Mouse (Mus musculus) heart, postnatal 0 days (tissue): ENCODE data around the gene Tifab. TPM values are rescaled to one million over a fixed set of nuclear protein-coding genes. Genes with fewer than 3 reads are reported as not detected.

Experiments used
- ATAC-seq: fragments of 200-750 bp; cut with Nextera tagmentation; 2 replicates; pipeline ENCODE4 v1.8.0; 2017; ENCODE audit warnings: low read depth, moderate number of reproducible peaks, moderate library complexity; ENCODE audit not compliant: insufficient read depth
- DNase-seq: peaks from one replicate; pipeline ENCODE4 v3.0.0-alpha.2; 2016; ENCODE audit warnings: low spot score
- H3K27ac ChIP-seq: fragments of 300-500 bp; sonication (generic); 2 replicates; pipeline ENCODE4 v1.5.1; 2014; ENCODE audit warnings: low read depth, mild to moderate bottlenecking
- H3K27me3 ChIP-seq: fragments of 300-500 bp; sonication (generic); 2 replicates; pipeline ENCODE4 v1.6.1; 2014; ENCODE audit warnings: low read length, mixed read lengths; ENCODE audit not compliant: control insufficient read depth, insufficient read depth
- H3K36me3 ChIP-seq: fragments of 300-500 bp; sonication (generic); replicated peaks from 2 replicates; pipeline ENCODE4 v1.6.1; 2014; ENCODE audit warnings: low read length, mixed read lengths; ENCODE audit not compliant: control insufficient read depth, insufficient read depth
- H3K4me1 ChIP-seq: fragments of 300-500 bp; sonication (generic); 2 replicates; pipeline ENCODE4 v1.6.1; 2014; ENCODE audit warnings: antibody characterized with exemption; ENCODE audit not compliant: control insufficient read depth, insufficient read depth
- H3K4me2 ChIP-seq: fragments of 300-500 bp; sonication (generic); 2 replicates; pipeline ENCODE4 v1.6.1; 2014; ENCODE audit warnings: low read depth, mild to moderate bottlenecking, low read length, moderate library complexity
- H3K4me3 ChIP-seq: fragments of 300-500 bp; sonication (generic); 2 replicates; pipeline ENCODE4 v1.5.1; 2014; ENCODE audit warnings: low read depth, low read length
- H3K9ac ChIP-seq: fragments of 300-500 bp; sonication (generic); replicated peaks from 2 replicates; pipeline ENCODE4 v1.6.1; 2014; ENCODE audit warnings: low read depth, low read length, mixed read lengths
- H3K9me3 ChIP-seq: fragments of 300-500 bp; sonication (generic); replicated peaks from 2 replicates; pipeline ENCODE4 v1.6.1; 2016; ENCODE audit warnings: low read length; ENCODE audit not compliant: control insufficient read depth
- CTCF ChIP-seq: IDR thresholded peaks from 2 replicates; pipeline ENCODE4 v1.5.1; 2016; ENCODE audit warnings: antibody characterized with exemption, control low read depth, low read depth
- EP300 ChIP-seq: IDR thresholded peaks from 2 replicates; pipeline ENCODE4 v1.6.1; 2016; ENCODE audit warnings: antibody characterized with exemption, low read depth
- WGBS: fragments of 180-500 bp; shearing (Covaris S2); extraction: QIAGEN DNeasy Blood & Tissue Kit; methylation state at CpG from one replicate; pipeline ENCODE4 v1.1.7; 2014; 5-methylcytosine and 5-hydroxymethylcytosine counted together
- polyA plus RNA-seq: library from polyadenylated mRNA; unstranded; fragments of >200 nt; fragmentation: Nextera tagmentation; extraction: Ambion mirVana; gene quantifications from 2 replicates; pipeline ENCODE4 v1.2.1, GENCODE M21; 2015
- total RNA-seq: library from RNA; depleted of rRNA; stranded (reverse); fragments of >200 nt; gene quantifications from 2 replicates; pipeline ENCODE4 v1.2.3, GENCODE M21; 2014; ENCODE audit warnings: low replicate concordance; rRNA removed

Tifab gene
- total and polyA plus RNA-seq, 2 experiments from 2014 or later: 0.71 TPM; not detected in 1

GRCm38 (mm10) chr13:56130544-56130943 lies 48.1 kb downstream of the Tifab start:
- Histone ChIP-seq H3K4me2 (no peak overlapping the region), H3K27me3 (no peaks in the 10 kb centered on the region), H3K9ac (no peak overlapping the region), H3K4me1 (peaks cover 25% of the 10 kb centered on the region), H3K27ac (no peak overlapping the region), H3K9me3 (no peaks in the 10 kb centered on the region), H3K36me3 (peaks cover 28% of the 10 kb centered on the region), H3K4me3 (no peak overlapping the region)
- 42% methylated on average over 8 of the region's 8 CpGs for WGBS
- DNase-seq (no peak), ATAC-seq (no peak)
- no peak for TF ChIP-seq CTCF
- TF ChIP-seq EP300: no peak

- Histone ChIP-seq H3K9me3 (no peaks in the 10 kb centered on the region), H3K4me1 (peaks cover 25% of the 10 kb centered on the region), H3K27me3 (no peaks in the 10 kb centered on the region), H3K36me3 (peaks cover 38% of the 10 kb centered on the region), H3K4me3 (no peak overlapping the region), H3K27ac (no peak overlapping the region), H3K9ac (no peak overlapping the region), H3K4me2 (no peak overlapping the region)
- DNase-seq (no peak), ATAC-seq (no peak)
- WGBS: 76% methylated on average over 3 of the region's 3 CpGs
- TF ChIP-seq CTCF (no peak), EP300 (no peak)
Observed at GRCm38 (mm10) chr13:56129578-56129977, 49.1 kb downstream of the Tifab start.

- Histone ChIP-seq H3K27me3 (no peaks in the 10 kb centered on the region), H3K4me1 (peaks cover 20% of the 10 kb centered on the region), H3K36me3 (peaks cover 43% of the 10 kb centered on the region), H3K27ac (no peak overlapping the region), H3K9me3 (no peaks in the 10 kb centered on the region), H3K4me3 (no peak overlapping the region), H3K9ac (no peak overlapping the region), H3K4me2 (no peak overlapping the region)
- WGBS: 81% methylated on average over 4 of the region's 4 CpGs
- no peak for TF ChIP-seq CTCF
- TF ChIP-seq EP300: no peak
- DNase-seq: no peak
- ATAC-seq: no peak
Observed at GRCm38 (mm10) chr13:56129014-56129413, 49.7 kb downstream of the Tifab start.

- H3K9me3 ChIP-seq: no peaks in the 10 kb centered on the region
- WGBS: 92% methylated on average over 10 of the region's 10 CpGs
- DNase-seq (no peak), ATAC-seq (no peak)
- H3K9ac ChIP-seq: no peak overlapping the region
- H3K4me1 ChIP-seq: no peaks in the 10 kb centered on the region
- TF ChIP-seq EP300: no peak
- no peak for TF ChIP-seq CTCF
- peaks cover 73% of the 10 kb centered on the region for H3K36me3 ChIP-seq
- no peak overlapping the region for H3K4me2 ChIP-seq
- H3K27ac ChIP-seq: no peak overlapping the region
- H3K27me3 ChIP-seq: no peaks in the 10 kb centered on the region
- H3K4me3 ChIP-seq: no peak overlapping the region
Observed at GRCm38 (mm10) chr13:56125632-56126031, 53.1 kb downstream of the Tifab start.

Other genes with a start within 250 kb of the Tifab start
- 45.0 and 93.1 TPM in 2 replicates for gene H2afy, start 42.5 kb downstream of the Tifab start, total RNA-seq
- 61.7 and 62.0 TPM in 2 replicates for gene H2afy, start 42.5 kb downstream of the Tifab start, polyA plus RNA-seq
- not detected in 2 replicates for gene Neurog1, start 73.3 kb upstream of the Tifab start, total RNA-seq
- gene Neurog1, start 73.3 kb upstream of the Tifab start, polyA plus RNA-seq: not detected in 2 replicates
- gene Cxcl14, start 117.7 kb upstream of the Tifab start, total RNA-seq: not detected in 2 replicates
- gene Cxcl14, start 117.7 kb upstream of the Tifab start, polyA plus RNA-seq: 0.08 and 0.16 TPM in 2 replicates
- gene Gm3045, start 247.7 kb upstream of the Tifab start, total RNA-seq: not detected in 2 replicates
- not detected in 2 replicates for gene Gm3045, start 247.7 kb upstream of the Tifab start, polyA plus RNA-seq